Mouse (Mus musculus) cerebellum, postnatal 4 days (tissue): ENCODE measurements at regions not wholly inside any gene's neighbourhood (a gene's known extent, or its start where the extent isn't known, plus 50 kb on each side); places are given as distances from the start of the nearest gene placed in this dataset.
"Not testable (repeated sequence)": the region's sequence is repeated elsewhere in the genome, so short reads cannot be mapped to it uniquely, and the experiment has no call there.

Experiments used
- DNase-seq, 2 experiments: peaks; one replicate each; pipeline ENCODE4 v3.0.0; 2022; ENCODE audit warnings: low spot score in 2 of 2, mixed read lengths in 1 of 2

- DNase-seq: no peak
These were observed 464.3 kb upstream of the Nmur2 start for GRCm38 (mm10) chr11:56505068-56505467.

- peak in 1 of 2 experiments; percentile 17 for DNase-seq
These were observed 474.1 kb upstream of the Nmur2 start for GRCm38 (mm10) chr11:56514941-56515340.

DNA sequence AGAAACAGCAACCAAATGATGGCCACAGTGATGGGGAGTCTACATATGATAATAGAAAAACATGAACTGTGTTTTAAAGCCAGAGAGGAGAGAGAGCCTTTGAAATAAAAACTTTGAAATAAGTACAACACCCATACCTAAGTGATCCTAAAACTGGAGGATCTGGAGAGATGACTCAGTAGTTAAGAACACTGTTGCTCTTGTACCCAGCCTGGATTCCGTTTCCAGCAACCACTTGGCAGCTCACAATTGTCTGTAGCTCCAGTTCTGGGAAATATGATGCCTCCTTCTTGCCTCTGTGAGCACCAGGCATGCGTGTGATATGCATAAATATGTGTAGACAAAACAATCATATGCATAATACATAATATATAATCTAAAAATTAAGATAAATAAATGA, 477.7 kb upstream of the Nmur2 start:
- no peak for DNase-seq

GRCm38 (mm10) chr11:56550736-56551135, 460.5 kb upstream of the Gria1 start:
- no peak for DNase-seq

GRCm38 (mm10) chr11:56556332-56556731, 454.9 kb upstream of the Gria1 start:
- peak in 1 of 2 experiments; percentile 54 for DNase-seq

GRCm38 (mm10) chr11:56580028-56580427, 431.2 kb upstream of the Gria1 start:
- DNase-seq: no peak

DNA sequence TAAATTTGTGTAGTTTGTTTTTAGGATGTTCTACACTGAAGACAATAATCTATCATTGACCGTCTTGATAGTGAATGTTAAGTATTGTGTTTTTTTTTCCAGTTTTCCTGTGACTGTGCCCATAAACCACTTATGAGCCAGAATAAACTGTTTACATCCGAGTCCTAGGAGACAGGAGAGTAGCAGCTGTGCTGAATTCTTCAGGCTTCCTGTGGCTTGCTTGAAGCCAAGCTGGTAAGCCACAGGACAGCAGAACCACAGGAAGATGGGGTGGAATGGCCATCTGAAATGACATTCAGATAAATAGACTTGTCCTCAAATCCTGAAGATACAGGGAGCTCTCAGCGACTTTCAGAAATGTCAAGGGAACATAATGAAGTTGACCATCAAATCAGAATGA, 428.1 kb upstream of the Gria1 start:
- DNase-seq: no peak

GRCm38 (mm10) chr11:56593435-56593834, 417.8 kb upstream of the Gria1 start:
- DNase-seq: not testable (repeated sequence)

- no peak for DNase-seq
These were observed 407.4 kb upstream of the Gria1 start for GRCm38 (mm10) chr11:56603742-56604141.

DNA sequence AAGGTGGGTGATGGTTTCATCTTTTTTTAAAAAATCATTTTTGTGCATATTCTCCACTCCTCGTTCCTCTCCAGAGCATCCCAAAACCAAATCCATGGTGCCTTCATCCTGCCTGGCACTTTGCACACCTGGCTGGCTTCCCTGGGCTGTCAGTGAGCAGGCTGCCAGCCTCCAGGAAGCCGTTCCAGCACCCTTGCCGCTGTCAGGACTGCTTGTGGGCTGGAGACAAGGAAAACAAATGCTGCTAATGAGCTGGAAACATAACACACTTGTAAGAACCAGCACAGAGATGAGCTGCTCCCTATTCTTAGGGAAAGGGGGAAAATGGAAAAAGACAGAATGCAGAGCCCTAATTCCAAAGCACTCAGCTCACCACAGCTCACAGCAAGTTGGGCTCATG, 383.5 kb upstream of the Gria1 start:
- no peak for DNase-seq

GRCm38 (mm10) chr11:56633445-56633844, 377.7 kb upstream of the Gria1 start:
- DNase-seq: no peak

DNA sequence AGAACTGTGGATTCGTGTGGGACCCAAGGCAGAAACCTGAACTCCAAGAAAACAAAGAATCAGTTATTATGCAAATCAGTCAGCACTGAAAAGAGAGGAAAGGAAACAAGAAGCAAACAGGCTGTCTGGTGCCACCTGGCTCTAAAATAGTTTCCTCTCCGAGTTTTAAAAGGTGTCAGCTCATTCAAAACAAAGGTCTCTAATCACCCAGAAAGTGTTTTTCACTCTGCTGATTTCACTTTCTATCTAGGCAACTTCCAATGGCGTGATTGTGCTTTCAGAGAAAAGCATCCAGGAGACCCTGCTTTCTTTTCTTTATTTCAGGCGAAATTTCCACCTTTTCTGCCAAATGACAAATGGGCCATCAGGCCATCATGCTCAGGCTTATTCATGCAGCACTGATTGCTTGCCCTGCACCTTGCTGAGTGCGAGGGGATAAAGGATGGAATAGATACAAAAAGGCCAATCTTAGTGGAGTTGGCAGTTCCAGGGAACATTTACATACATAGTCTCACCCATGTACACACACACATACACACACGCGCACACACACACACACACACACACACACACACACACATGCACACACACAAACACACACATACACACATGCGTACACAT, 374.5 kb upstream of the Gria1 start:
- no peak for DNase-seq

DNA sequence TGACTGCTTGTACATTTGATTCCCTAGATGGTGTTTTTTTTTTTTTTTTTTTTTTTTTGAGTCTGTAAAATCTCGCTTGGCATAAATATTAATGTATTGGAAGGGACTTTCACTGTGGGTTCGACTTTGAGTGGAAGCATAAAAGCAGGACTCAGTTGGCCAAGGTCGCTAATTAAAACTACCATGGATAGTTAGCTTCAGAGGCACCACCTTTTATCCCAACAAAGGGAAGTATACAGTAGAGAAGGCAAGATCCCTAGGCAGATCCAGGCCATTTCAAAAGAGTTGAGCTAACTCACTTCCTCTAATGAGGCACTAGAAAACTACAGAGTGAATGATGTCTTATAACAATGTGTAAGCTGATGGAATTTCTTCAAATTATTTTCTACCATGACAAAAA, 369.5 kb upstream of the Gria1 start:
- DNase-seq: no peak
